Mouse (Mus musculus) ES-E14 (cell line): ENCODE results near the gene Ascl2. TPM values are rescaled to one million over a fixed set of nuclear protein-coding genes. Genes with fewer than 3 reads are reported as not detected.

Experiments
- DNase-seq: peaks from one replicate; pipeline ENCODE4 v3.0.0-alpha.2; 2013; ENCODE audit warnings: low read depth, low spot score
- H3K27ac ChIP-seq: 2 replicates; pipeline ENCODE4 v1.5.1; 2012; ENCODE audit warnings: low read depth, mild to moderate bottlenecking, low read length, moderate library complexity, mixed read lengths; ENCODE audit not compliant: poor library complexity, insufficient read depth, severe bottlenecking
- H3K36me3 ChIP-seq: 2 replicates; pipeline ENCODE4 v1.6.1; 2012; ENCODE audit warnings: mild to moderate bottlenecking, low read length, moderate library complexity, mixed read lengths; ENCODE audit not compliant: control insufficient read depth, poor library complexity, insufficient read depth, severe bottlenecking
- H3K4me1 ChIP-seq, 2 experiments: fragments of 150-350 bp in 1 of 2; sonication (generic) in 1 of 2; 2 replicates each; pipeline ENCODE4 v1.6.1; 2012; ENCODE audit warnings: low read length in 2 of 2, mild to moderate bottlenecking in 1 of 2, mixed read lengths in 1 of 2; ENCODE audit not compliant: control insufficient read depth in 2 of 2, insufficient read depth in 2 of 2, poor library complexity in 1 of 2
- H3K4me3 ChIP-seq, 2 experiments: fragments of 150-350 bp in 1 of 2; sonication (generic) in 1 of 2; 2 replicates each; pipeline ENCODE4 v1.5.1; 2012; ENCODE audit warnings: low read length in 2 of 2, low read depth in 1 of 2, mild to moderate bottlenecking in 1 of 2, mixed read lengths in 1 of 2; ENCODE audit not compliant: insufficient read depth in 1 of 2, poor library complexity in 1 of 2, severe bottlenecking in 1 of 2
- H3K9ac ChIP-seq: 2 replicates; pipeline ENCODE4 v1.6.1; 2012; ENCODE audit warnings: low read depth, mild to moderate bottlenecking, low read length, mixed read lengths; ENCODE audit not compliant: poor library complexity, insufficient read depth, severe bottlenecking
- H3K9me3 ChIP-seq: fragments of 150-350 bp; sonication (generic); 2 replicates; pipeline ENCODE4 v1.6.1; 2012; ENCODE audit warnings: low read depth, mild to moderate bottlenecking, low read length; ENCODE audit not compliant: control insufficient read depth, insufficient read depth
- CHD2 ChIP-seq: IDR thresholded peaks from 2 replicates; pipeline ENCODE4 v1.6.1; 2014; ENCODE audit warnings: mild to moderate bottlenecking, low read depth, low read length, inconsistent platforms
- HCFC1 ChIP-seq: IDR thresholded peaks from 2 replicates; pipeline ENCODE4 v1.6.1; 2012; ENCODE audit warnings: low read length, inconsistent platforms, borderline replicate concordance; ENCODE audit not compliant: insufficient read depth
- MAFK ChIP-seq: IDR thresholded peaks from 2 replicates; pipeline ENCODE4 v1.6.1; 2014; ENCODE audit warnings: mild to moderate bottlenecking, low read depth, low read length, inconsistent platforms; ENCODE audit not compliant: insufficient read depth
- ZC3H11A ChIP-seq: IDR thresholded peaks from 2 replicates; pipeline ENCODE4 v1.6.1; 2012; ENCODE audit warnings: low read depth, mild to moderate bottlenecking, inconsistent platforms, low read length, borderline replicate concordance
- ZNF384 ChIP-seq: IDR thresholded peaks from 2 replicates; pipeline ENCODE4 v1.6.1; 2012; ENCODE audit warnings: low read depth, low read length, inconsistent platforms
- in situ Hi-C, 2 experiments: fragments of 600-800 bp; cut with MboI; formaldehyde crosslinking; loops; one replicate each; pipeline ENCODE4 v1.15.1; 2025; ENCODE audit warnings: low sequenced_read_pairs in 2 of 2, inconsistent platforms in 1 of 2; ENCODE audit not compliant: unreplicated experiment in 2 of 2
- total RNA-seq: library from RNA; depleted of rRNA; stranded (reverse); fragments of 300-350 nt; gene quantifications from 2 replicates; pipeline ENCODE4 v1.2.3, GENCODE M21; 2012

Gene Ascl2
- total RNA-seq, 1 experiment = 7.5 TPM

DNA sequence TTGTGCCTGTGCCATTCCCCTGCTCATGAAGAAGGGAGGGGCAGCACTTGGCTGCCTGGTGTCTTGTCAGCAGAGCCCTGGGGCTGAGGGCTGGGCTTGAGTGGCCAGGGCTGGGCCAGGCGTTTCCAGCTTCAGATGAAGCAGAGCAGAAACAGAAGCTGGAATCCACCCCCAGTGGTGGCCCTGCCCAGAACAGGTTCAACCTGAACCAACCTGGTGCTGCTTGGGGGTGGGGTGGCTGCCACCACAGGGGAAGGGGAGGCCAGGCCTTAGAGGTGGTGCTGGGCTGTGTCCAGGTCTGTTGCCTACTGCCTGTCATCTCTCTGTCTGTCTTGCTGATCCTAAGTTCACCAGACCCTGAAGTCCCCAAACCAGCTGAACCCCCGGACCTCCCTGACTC is 13.0 kb downstream of the Ascl2 start:
- Histone ChIP-seq H3K36me3 (no peaks in the 10 kb centered on the region), H3K4me3 (no peak overlapping the region), H3K27ac (no peak overlapping the region), H3K9ac (no peak overlapping the region), H3K9me3 (no peaks in the 10 kb centered on the region), H3K4me1 (peaks cover 0 to 18% of the 10 kb centered on the region in 2 experiments; a peak in 2 of 4 replicates)
- in situ Hi-C loops = no loop called here
- no peak for TF ChIP-seq HCFC1
- no peak for DNase-seq

DNA sequence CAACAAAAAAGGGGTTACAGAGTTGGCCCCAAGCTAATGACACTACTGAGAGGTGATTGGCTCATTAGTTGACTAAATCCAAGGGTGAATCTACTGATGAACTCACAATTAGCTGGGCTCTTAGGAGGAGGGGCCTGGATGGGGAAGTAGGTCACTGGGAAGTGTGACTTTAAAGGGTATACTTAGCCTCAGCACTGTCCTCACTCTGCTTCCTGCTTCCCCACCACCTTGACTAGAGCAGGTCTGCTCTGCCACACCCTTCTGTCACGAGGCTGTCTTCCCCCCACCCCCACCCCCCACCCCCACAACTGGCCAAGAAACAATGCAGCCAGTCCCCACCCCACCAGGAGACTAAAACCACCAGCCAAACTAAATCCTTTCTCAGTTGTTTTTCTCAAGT is 19.5 kb downstream of the Ascl2 start:
- Histone ChIP-seq H3K9me3 (no peaks in the 10 kb centered on the region), H3K27ac (peak overlapping the region; percentile 76), H3K4me3 (no peak overlapping the region), H3K4me1 (peaks cover 3 to 23% of the 10 kb centered on the region in 2 experiments; a peak in 3 of 4 replicates), H3K9ac (peak overlapping the region; percentile 10; the same call in 1 of the 2 replicates), H3K36me3 (no peaks in the 10 kb centered on the region)
- TF ChIP-seq ZNF384 = no peak
- TF ChIP-seq ZC3H11A = no peak
- TF ChIP-seq CHD2 = no peak
- TF ChIP-seq MAFK = no peak
- TF ChIP-seq HCFC1 = no peak
- no peak for DNase-seq
- in situ Hi-C loops = no loop called here

DNA sequence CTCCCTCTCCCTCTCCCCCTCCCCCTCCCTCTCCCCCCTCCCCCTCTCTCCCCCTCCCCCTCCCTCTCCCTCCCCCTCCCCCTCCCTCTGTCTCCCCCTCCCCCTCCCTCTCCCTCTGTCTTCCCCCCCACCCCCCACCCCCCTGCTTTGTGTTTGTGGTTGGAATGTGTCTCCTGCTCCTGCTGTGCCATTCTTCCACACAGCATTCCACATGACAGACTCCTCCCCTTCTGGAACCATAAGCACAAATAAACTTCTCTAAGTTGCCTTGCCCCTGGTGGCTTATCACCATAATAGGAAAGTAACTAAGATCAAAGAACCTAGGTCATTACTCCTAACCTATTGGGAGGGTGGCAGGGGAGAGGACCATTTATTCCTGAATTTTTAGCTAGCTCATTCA is 31.4 kb downstream of the Ascl2 start:
- no peak overlapping the region for H3K9ac ChIP-seq
- H3K4me3 ChIP-seq = no peak overlapping the region
- no peak for DNase-seq
- H3K9me3 ChIP-seq = no peaks in the 10 kb centered on the region
- in situ Hi-C loops = no loop called here
- H3K4me1 ChIP-seq = peaks cover 0 to 17% of the 10 kb centered on the region in 2 experiments; a peak in 2 of 4 replicates
- H3K36me3 ChIP-seq = no peaks in the 10 kb centered on the region
- no peak for TF ChIP-seq ZC3H11A
- no peak for TF ChIP-seq ZNF384
- no peak for TF ChIP-seq HCFC1
- TF ChIP-seq MAFK = no peak
- TF ChIP-seq CHD2 = no peak
- H3K27ac ChIP-seq = no peak overlapping the region

DNA sequence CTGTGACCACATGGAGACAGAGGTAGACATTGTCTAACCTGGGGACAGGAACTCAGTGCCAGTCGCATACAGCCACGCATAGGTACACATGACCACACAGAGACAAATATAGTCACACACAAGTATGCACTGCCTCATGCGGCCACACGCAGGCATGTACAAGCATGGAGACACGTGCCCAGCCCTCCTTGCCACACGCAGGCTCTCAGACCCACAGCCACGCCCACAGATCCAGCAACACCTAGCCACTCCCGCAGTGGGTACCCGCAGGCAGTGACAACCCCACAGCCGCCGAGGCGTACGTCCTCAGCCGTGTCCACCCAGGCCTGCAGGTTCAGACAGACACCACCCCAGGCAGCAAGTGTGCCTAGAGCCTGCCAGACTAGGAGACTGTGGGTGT is 33.4 kb downstream of the Ascl2 start:
- in situ Hi-C loops = no loop called here
- Histone ChIP-seq H3K36me3 (no peaks in the 10 kb centered on the region), H3K4me1 (peaks cover 0 to 17% of the 10 kb centered on the region in 2 experiments; a peak in 2 of 4 replicates), H3K4me3 (no peak overlapping the region), H3K9ac (no peak overlapping the region), H3K9me3 (no peaks in the 10 kb centered on the region), H3K27ac (no peak overlapping the region)
- DNase-seq = no peak
- TF ChIP-seq CHD2 = no peak
- no peak for TF ChIP-seq ZNF384

DNA sequence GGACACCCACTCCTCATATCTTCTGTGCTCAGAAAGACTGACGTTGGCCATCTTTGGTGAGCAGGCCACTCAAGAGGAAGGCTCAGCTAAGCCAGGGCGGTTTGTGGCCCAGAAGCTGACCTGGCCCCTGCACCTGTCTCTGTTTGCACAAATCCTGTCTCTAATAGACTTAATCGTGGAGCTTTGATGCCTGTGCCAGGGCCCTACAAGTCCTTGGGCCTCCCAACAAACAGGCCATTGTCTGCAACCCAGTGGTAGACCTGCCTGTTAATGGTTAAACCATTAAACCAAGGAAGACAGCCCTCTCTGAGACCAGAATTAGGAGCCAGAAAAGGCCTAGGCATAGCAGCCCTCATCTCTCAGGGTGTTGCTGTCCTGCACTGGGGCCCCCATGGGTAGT is 36.6 kb downstream of the Ascl2 start:
- TF ChIP-seq HCFC1 (no peak), MAFK (no peak), ZNF384 (no peak), ZC3H11A (no peak), CHD2 (no peak)
- Histone ChIP-seq H3K9me3 (no peaks in the 10 kb centered on the region), H3K9ac (no peak overlapping the region), H3K4me1 (peaks cover 0 to 10% of the 10 kb centered on the region in 2 experiments; a peak in 2 of 4 replicates), H3K36me3 (no peaks in the 10 kb centered on the region), H3K27ac (no peak overlapping the region), H3K4me3 (no peak overlapping the region)
- in situ Hi-C loops = no loop called here
- DNase-seq = no peak
